Comparison of ENCODE assay signal across 31 mouse cellular contexts in genomic region chrX:138722372-138722771, GRCm38 (mm10).
DNase-seq lines count a peak whose midpoint lies in the region; ATAC-seq and TF ChIP-seq lines count a peak whose summit lies in the region.
"Had no signal": no experiment of that assay in that cellular context is flagged by ENCODE, and none has a peak within 500 bp of the region (broad histone marks: within the 10 kb centered on the region; RNA-seq: fewer than 3 reads in every experiment).

No protein-coding gene starts in this region.

- H3K36me3 ChIP-seq in kidney, embryonic 14.5 days (ENCODE audit: control insufficient read depth, insufficient read depth, low read length) = no peaks in the 10 kb centered on the region
- no peaks in the 10 kb centered on the region for H3K36me3 ChIP-seq in lung, embryonic 14.5 days (ENCODE audit: insufficient read depth)
- H3K36me3 ChIP-seq: embryonic facial prominence, embryonic 12.5 days; forebrain, embryonic 10.5 days; forebrain, embryonic 15.5 days; G1E; heart, embryonic 10.5 days; heart, embryonic 15.5 days; midbrain, embryonic 13.5 days; neural tube, embryonic 15.5 days had no signal

- no peak overlapping the region for H3K4me3 ChIP-seq in kidney, embryonic 14.5 days (ENCODE audit: low read length)
- H3K4me3 ChIP-seq in lung, embryonic 14.5 days (ENCODE audit: low read depth, low read length) = no peak overlapping the region
- H3K4me3 ChIP-seq: embryonic facial prominence, embryonic 12.5 days; forebrain, embryonic 10.5 days; forebrain, embryonic 15.5 days; heart, embryonic 10.5 days; heart, embryonic 15.5 days; megakaryocyte, embryonic 14.5 days; midbrain, embryonic 13.5 days; neural tube, embryonic 15.5 days had no signal

- no peak overlapping the region for H3K9ac ChIP-seq in kidney, embryonic 14.5 days (ENCODE audit: low read depth, low read length)
- no peak overlapping the region for H3K9ac ChIP-seq in lung, embryonic 14.5 days
- H3K9ac ChIP-seq: embryonic facial prominence, embryonic 12.5 days; forebrain, embryonic 15.5 days; heart, embryonic 15.5 days; midbrain, embryonic 13.5 days; neural tube, embryonic 15.5 days had no signal

- H3K27ac ChIP-seq in kidney, embryonic 14.5 days (ENCODE audit: low read depth, low read length) = no peak overlapping the region
- H3K27ac ChIP-seq in lung, embryonic 14.5 days (ENCODE audit: low read depth) = no peak overlapping the region
- H3K27ac ChIP-seq: embryonic facial prominence, embryonic 12.5 days; forebrain, embryonic 10.5 days; forebrain, embryonic 15.5 days; heart, embryonic 10.5 days; heart, embryonic 15.5 days; midbrain, embryonic 13.5 days; neural tube, embryonic 15.5 days had no signal

- TF ChIP-seq CTCF in lung, embryonic 14.5 days (IDR thresholded peaks at IDR 0.05; ENCODE audit: low read depth) = no peak

- peak; percentile 39; the same call in 1 of the 2 replicates for ATAC-seq in kidney, embryonic 14.5 days (ENCODE audit: low FRiP score, low TSS enrichment)
- ATAC-seq in lung, embryonic 14.5 days (ENCODE audit: insufficient read depth) = no peak; the same call in 1 of the 2 replicates
- ATAC-seq: forebrain, embryonic 15.5 days; hindbrain, embryonic 16.5 days; midbrain, embryonic 13.5 days; Patski had no signal

- H3K4me2 ChIP-seq in kidney, embryonic 14.5 days (replicated peaks; ENCODE audit: low read depth, low read length) = no peak overlapping the region
- H3K4me2 ChIP-seq in lung, embryonic 14.5 days = no peak overlapping the region
- H3K4me2 ChIP-seq: embryonic facial prominence, embryonic 12.5 days; forebrain, embryonic 15.5 days; heart, embryonic 15.5 days; liver, embryonic 11.5 days; midbrain, embryonic 13.5 days; neural tube, embryonic 15.5 days had no signal

- no peaks in the 10 kb centered on the region for H3K4me1 ChIP-seq in kidney, embryonic 14.5 days (ENCODE audit: control insufficient read depth, insufficient read depth, low read length)
- H3K4me1 ChIP-seq in lung, embryonic 14.5 days (ENCODE audit: insufficient read depth) = no peaks in the 10 kb centered on the region
- H3K4me1 ChIP-seq: embryonic facial prominence, embryonic 12.5 days; forebrain, embryonic 10.5 days; forebrain, embryonic 15.5 days; heart, embryonic 10.5 days; heart, embryonic 15.5 days; megakaryocyte, embryonic 14.5 days; midbrain, embryonic 13.5 days; neural tube, embryonic 15.5 days had no signal

- no peaks in the 10 kb centered on the region for H3K27me3 ChIP-seq in kidney, embryonic 14.5 days (ENCODE audit: control insufficient read depth, insufficient read depth, low read length)
- no peaks in the 10 kb centered on the region for H3K27me3 ChIP-seq in lung, embryonic 14.5 days (ENCODE audit: insufficient read depth, low read length)
- H3K27me3 ChIP-seq: embryonic facial prominence, embryonic 12.5 days; forebrain, embryonic 15.5 days; heart, embryonic 15.5 days; neural tube, embryonic 15.5 days had no signal

- H3K9me3 ChIP-seq in kidney, embryonic 14.5 days (ENCODE audit: control insufficient read depth, low read length) = no peaks in the 10 kb centered on the region
- no peaks in the 10 kb centered on the region for H3K9me3 ChIP-seq in lung, embryonic 14.5 days (ENCODE audit: low read depth, low read length)
- H3K9me3 ChIP-seq: embryonic facial prominence, embryonic 12.5 days; forebrain, embryonic 10.5 days; forebrain, embryonic 15.5 days; G1E; heart, embryonic 10.5 days; heart, embryonic 15.5 days; megakaryocyte, embryonic 14.5 days; midbrain, embryonic 13.5 days; neural tube, embryonic 15.5 days had no signal

- WGBS in kidney, embryonic 14.5 days = 19% methylated on average over 1 of the region's 1 CpGs
- WGBS in lung, embryonic 14.5 days = 14% methylated on average over 1 of the region's 1 CpGs

- DNase-seq in embryo, embryonic 10 days (ENCODE audit: low spot score) = peak; percentile 4
- DNase-seq in embryo, embryonic 9.5 days (ENCODE audit: extremely low spot score) = no peak
- DNase-seq in kidney, postnatal 10 days = no peak
- DNase-seq in lung, embryonic 14.5 days = peak; percentile 10
- no peak for DNase-seq in lung, postnatal 36 days
- no peak for DNase-seq in cerebellum, postnatal 36 days
- DNase-seq: adrenal gland, postnatal 10 days; cerebellum, adult 9-10 months; gastrocnemius, postnatal 10 days; heart, adult 11 months; kidney, adult 18-20 months; layer of hippocampus, postnatal 36 days; left cerebral cortex, postnatal 4 days; lung, postnatal 4 days; retina, postnatal 1 day; right cerebral cortex, postnatal 25 days; spleen, adult 18-20 months; thymus, postnatal 14 days had no signal

Comparison
In these comparisons a context has a peak if more than half of its experiments do, and no peak if none do; other contexts are left out.
1. DNase-seq: peak in embryo, embryonic 10 days (single experiment) and lung, embryonic 14.5 days (single experiment); none in embryo, embryonic 9.5 days (single experiment), kidney, postnatal 10 days (single experiment), lung, postnatal 36 days (single experiment) and cerebellum, postnatal 36 days (0 of 2).